Mouse (Mus musculus) heart, adult 2 months (tissue): ENCODE data around the gene Acad12.

Source experiments
- CTCF ChIP-seq: fragments of 200-600 bp; IDR thresholded peaks from 2 replicates; pipeline ENCODE4 v1.8.1; 2022; ENCODE audit warnings: antibody characterized with exemption, mild to moderate bottlenecking, moderate library complexity
- EP300 ChIP-seq: fragments of 200-500 bp; IDR thresholded peaks from 2 replicates; pipeline ENCODE4 v1.6.1; 2011; ENCODE audit warnings: low read depth, low read length, control low read depth; ENCODE audit not compliant: insufficient read depth
- POLR2A ChIP-seq: fragments of 200-500 bp; IDR thresholded peaks from 2 replicates; pipeline ENCODE4 v1.6.1; 2011; ENCODE audit warnings: mild to moderate bottlenecking, low read depth, low read length, control low read depth; ENCODE audit not compliant: insufficient read depth

GRCm38 (mm10) chr5:121589928-121590327, 28.8 kb downstream of the Acad12 start:
- TF ChIP-seq CTCF (no peak), POLR2A (no peak), EP300 (no peak)
